Mouse (Mus musculus) neural tube, embryonic 12.5 days (tissue): ENCODE data around the gene Akap9. TPM values are rescaled to one million over a fixed set of nuclear protein-coding genes. Genes with fewer than 3 reads are reported as not detected.
"Not testable (repeated sequence)": the region's sequence is repeated elsewhere in the genome, so short reads cannot be mapped to it uniquely, and the experiment has no call there.

ENCODE experiments used
- ATAC-seq: fragments of 200-750 bp; cut with Nextera tagmentation; 2 replicates; pipeline ENCODE4 v1.8.0; 2017; ENCODE audit warnings: low read depth, mild to moderate bottlenecking, moderate TSS enrichment, moderate library complexity; ENCODE audit not compliant: low FRiP score
- H3K27ac ChIP-seq: fragments of 300-500 bp; sonication (generic); 2 replicates; pipeline ENCODE4 v1.5.1; 2016
- H3K27me3 ChIP-seq: fragments of 300-500 bp; sonication (generic); replicated peaks from 2 replicates; pipeline ENCODE4 v1.6.1; 2016; ENCODE audit warnings: mild to moderate bottlenecking
- H3K36me3 ChIP-seq: fragments of 300-500 bp; sonication (generic); 2 replicates; pipeline ENCODE4 v1.6.1; 2016; ENCODE audit warnings: mild to moderate bottlenecking
- H3K4me1 ChIP-seq: fragments of 300-500 bp; sonication (generic); 2 replicates; pipeline ENCODE4 v1.6.1; 2016
- H3K4me2 ChIP-seq: fragments of 300-500 bp; sonication (generic); replicated peaks from 2 replicates; pipeline ENCODE4 v1.6.1; 2016; ENCODE audit warnings: mild to moderate bottlenecking
- H3K4me3 ChIP-seq: fragments of 300-500 bp; sonication (generic); 2 replicates; pipeline ENCODE4 v1.5.1; 2016
- H3K9ac ChIP-seq: fragments of 300-500 bp; sonication (generic); 2 replicates; pipeline ENCODE4 v1.6.1; 2016; ENCODE audit warnings: mild to moderate bottlenecking
- H3K9me3 ChIP-seq: fragments of 300-500 bp; sonication (generic); 2 replicates; pipeline ENCODE4 v1.6.1; 2016; ENCODE audit warnings: mild to moderate bottlenecking
- WGBS: fragments of 180-500 bp; shearing (Covaris S2); methylation state at CpG from one replicate; pipeline ENCODE4 v1.1.7; 2016; 5-methylcytosine and 5-hydroxymethylcytosine counted together
- polyA plus RNA-seq: library from polyadenylated mRNA; unstranded; fragments of >200 nt; fragmentation: Nextera tagmentation; extraction: Ambion mirVana; gene quantifications from 2 replicates; pipeline ENCODE4 v1.2.1, GENCODE M21; 2016

Akap9 gene
- polyA plus RNA-seq, 1 experiment from 2014 or later: 280 TPM

DNA sequence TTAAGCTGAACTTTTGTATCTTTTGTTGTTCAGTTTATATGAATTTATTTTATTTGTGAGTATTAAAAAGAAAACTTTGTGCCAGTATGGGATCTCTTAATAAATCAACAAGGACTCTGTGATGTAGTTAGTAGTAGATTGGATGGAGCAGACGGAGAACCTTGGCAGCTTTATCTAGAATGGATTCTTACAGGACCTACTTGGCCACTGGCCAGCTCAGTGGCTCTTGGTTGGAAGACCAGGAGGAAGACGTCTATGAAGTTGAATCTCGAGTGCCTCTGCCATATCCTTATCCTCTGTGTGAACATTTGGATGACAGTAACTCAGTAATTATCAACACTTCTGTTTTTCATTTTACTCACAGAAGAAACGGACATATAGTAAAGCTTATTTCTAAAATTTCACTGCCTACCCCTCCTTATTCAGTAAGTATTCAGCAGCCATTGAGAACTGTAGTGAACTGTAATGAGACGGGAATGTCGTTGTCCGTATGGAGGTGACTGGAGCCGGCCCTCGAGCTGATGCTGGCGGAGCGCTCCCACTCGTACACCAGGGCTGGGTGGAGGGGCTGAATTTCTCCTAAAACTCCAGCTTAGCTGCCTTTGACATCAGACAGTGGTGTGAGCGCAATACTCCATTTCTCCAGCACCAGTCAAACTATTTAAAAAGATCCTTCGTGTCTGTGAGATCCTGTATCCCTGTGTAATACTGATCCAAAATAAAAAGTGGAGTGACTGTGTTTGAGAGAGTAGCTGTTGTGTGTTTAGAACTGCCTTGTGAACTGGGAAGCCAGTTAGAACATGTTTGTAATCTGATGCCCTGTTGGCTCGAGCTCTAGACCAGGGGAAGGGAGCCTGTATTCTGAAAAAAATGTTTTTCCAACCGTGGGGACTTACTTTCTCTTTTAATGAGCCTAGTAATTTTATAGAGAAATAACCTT, 96.2 kb downstream of the Akap9 start:
- Histone ChIP-seq H3K27ac (no peak overlapping the region), H3K4me1 (0 out of 2 replicates have a peak, but pooled peaks cover 3% of the 10 kb centered on the region), H3K4me2 (no peak overlapping the region), H3K9me3 (no peaks in the 10 kb centered on the region), H3K27me3 (no peaks in the 10 kb centered on the region), H3K36me3 (peaks cover 29% of the 10 kb centered on the region), H3K9ac (no peak overlapping the region), H3K4me3 (no peak overlapping the region)
- 75% methylated on average over 16 of the region's 16 CpGs for WGBS
- no peak for ATAC-seq

DNA sequence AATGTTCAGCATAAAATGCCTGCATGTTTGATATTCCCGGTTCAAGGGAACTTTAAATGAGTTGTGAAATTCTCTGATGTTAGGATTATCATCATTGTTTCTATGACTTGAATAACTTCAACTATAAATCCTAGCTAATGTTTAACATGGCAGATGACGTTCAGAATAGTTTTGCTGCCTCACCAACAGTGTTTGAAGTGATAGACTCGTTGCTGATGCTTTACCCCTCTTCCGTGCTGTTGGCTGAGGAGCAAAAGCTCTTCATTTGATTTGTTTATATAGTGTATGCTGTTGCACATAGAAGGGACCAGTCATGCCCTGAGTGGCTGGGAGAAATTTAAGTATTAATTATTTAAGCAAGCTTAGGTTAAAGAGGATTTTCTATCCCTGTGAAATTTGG, 96.9 kb downstream of the Akap9 start:
- 0 out of 2 replicates have a peak, but pooled peaks cover 3% of the 10 kb centered on the region for H3K4me1 ChIP-seq
- no peak overlapping the region for H3K4me2 ChIP-seq
- WGBS: 72% methylated on average over 4 of the region's 4 CpGs
- no peaks in the 10 kb centered on the region for H3K9me3 ChIP-seq
- H3K27ac ChIP-seq: no peak overlapping the region
- no peak overlapping the region for H3K9ac ChIP-seq
- no peaks in the 10 kb centered on the region for H3K27me3 ChIP-seq
- H3K36me3 ChIP-seq: peaks cover 25% of the 10 kb centered on the region
- no peak overlapping the region for H3K4me3 ChIP-seq
- no peak for ATAC-seq

DNA sequence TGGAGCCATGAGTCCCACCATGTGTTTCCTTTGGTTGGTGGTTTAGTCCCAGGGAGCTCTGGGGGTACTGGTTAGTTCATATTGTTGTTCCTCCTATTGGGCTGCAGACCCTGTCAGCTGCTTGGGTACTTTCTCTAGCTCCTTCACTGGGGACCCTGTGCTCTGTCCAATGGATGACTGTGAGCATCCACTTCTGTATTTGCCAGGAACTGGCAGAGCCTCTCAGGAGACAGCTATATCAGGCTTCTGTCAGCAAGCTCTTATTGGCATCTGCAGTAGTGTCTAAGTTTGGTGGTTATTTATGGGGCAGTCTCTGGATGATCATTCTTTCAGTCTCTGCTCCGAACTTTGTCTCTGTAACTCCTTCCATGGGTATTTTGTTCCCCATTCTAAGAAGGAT, 98.5 kb downstream of the Akap9 start:
- H3K4me2 ChIP-seq, ATAC-seq, H3K9ac ChIP-seq, H3K4me1 ChIP-seq, H3K27me3 ChIP-seq, H3K9me3 ChIP-seq, H3K4me3 ChIP-seq, H3K27ac ChIP-seq: not testable (repeated sequence)
- H3K36me3 ChIP-seq: peaks cover 21% of the 10 kb centered on the region; the same call in 1 of the 2 replicates
- 92% methylated on average over 1 of the region's 1 CpGs for WGBS

DNA sequence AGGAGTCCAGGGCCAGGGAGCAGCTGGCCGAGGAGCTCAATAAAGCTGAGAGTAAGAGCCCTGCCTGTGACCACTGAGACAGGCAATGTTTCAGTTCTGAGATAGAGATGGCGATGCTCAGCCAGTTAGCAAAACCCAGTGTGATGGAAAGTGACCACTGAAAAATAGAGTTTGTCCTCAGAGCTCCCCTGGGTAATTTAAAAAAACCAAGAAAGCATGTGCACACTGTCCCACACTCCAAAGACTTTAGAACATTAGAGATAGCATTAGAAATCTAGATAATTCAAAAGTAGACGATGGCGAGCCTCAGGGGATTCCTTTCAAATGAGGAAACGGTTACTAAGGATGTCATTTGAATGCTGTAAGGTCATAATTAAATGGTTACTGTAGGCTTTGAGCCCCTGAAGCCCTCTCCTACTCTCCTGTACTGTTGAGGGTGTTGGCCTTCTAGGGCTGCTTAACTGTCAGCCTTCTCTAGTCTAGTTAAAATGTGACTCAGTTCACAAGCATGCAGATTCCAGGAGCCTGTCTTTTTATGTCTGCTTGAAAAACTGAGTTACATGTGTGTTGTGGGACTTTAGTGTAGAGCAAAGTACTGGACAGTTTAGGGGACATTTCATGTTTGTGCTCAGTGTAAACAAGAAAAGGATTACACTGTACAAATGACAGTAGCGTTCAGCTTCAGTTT, 100.8 kb downstream of the Akap9 start:
- Histone ChIP-seq H3K9me3 (no peaks in the 10 kb centered on the region), H3K36me3 (peaks cover 28% of the 10 kb centered on the region), H3K27ac (no peak overlapping the region), H3K27me3 (no peaks in the 10 kb centered on the region), H3K9ac (no peak overlapping the region), H3K4me2 (no peak overlapping the region), H3K4me1 (no peaks in the 10 kb centered on the region), H3K4me3 (no peak overlapping the region)
- WGBS: 88% methylated on average over 6 of the region's 6 CpGs
- ATAC-seq: no peak

DNA sequence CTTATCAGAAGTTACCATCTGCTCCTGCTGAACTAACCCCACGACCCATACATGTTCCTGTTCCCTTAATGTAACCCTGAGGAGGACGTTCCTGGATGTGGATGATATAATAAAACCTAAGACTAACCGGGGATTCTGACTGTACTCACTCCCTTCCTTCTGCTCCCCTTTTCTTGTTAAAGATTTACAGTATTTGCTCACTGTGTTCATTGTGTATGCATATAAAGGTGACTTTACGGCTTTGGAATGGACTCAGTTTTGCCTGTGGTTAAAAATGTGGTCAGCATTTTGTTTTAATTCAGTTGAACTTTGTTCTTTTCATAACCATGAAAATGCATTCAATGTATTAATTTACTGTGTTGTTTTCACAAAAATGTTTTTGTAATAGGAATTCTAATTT, 104.0 kb downstream of the Akap9 start:
- Histone ChIP-seq H3K4me3 (no peak overlapping the region), H3K4me1 (no peaks in the 10 kb centered on the region), H3K9me3 (no peaks in the 10 kb centered on the region), H3K36me3 (peaks cover 47% of the 10 kb centered on the region), H3K27ac (no peak overlapping the region), H3K9ac (no peak overlapping the region), H3K27me3 (no peaks in the 10 kb centered on the region), H3K4me2 (no peak overlapping the region)
- 88% methylated on average over 4 of the region's 4 CpGs for WGBS
- ATAC-seq: no peak

GRCm38 (mm10) chr5:4036686-4037085, 108.8 kb downstream of the Akap9 start:
- Histone ChIP-seq H3K4me3 (no peak overlapping the region), H3K36me3 (peaks cover 59% of the 10 kb centered on the region), H3K27ac (no peak overlapping the region), H3K4me1 (no peaks in the 10 kb centered on the region), H3K9ac (no peak overlapping the region), H3K4me2 (no peak overlapping the region), H3K9me3 (no peaks in the 10 kb centered on the region), H3K27me3 (no peaks in the 10 kb centered on the region)
- WGBS: 97% methylated on average over 9 of the region's 9 CpGs
- ATAC-seq: no peak

GRCm38 (mm10) chr5:4039351-4039750, 111.5 kb downstream of the Akap9 start:
- ATAC-seq: no peak
- Histone ChIP-seq H3K4me1 (no peaks in the 10 kb centered on the region), H3K27me3 (no peaks in the 10 kb centered on the region), H3K9ac (no peak overlapping the region), H3K4me3 (no peak overlapping the region), H3K27ac (no peak overlapping the region), H3K4me2 (no peak overlapping the region), H3K9me3 (no peaks in the 10 kb centered on the region), H3K36me3 (peaks cover 62% of the 10 kb centered on the region)
- 89% methylated on average over 8 of the region's 8 CpGs for WGBS

- Histone ChIP-seq H3K4me3 (no peak overlapping the region), H3K4me1 (no peaks in the 10 kb centered on the region), H3K9ac (no peak overlapping the region), H3K4me2 (no peak overlapping the region), H3K36me3 (peaks cover 61% of the 10 kb centered on the region), H3K9me3 (no peaks in the 10 kb centered on the region), H3K27ac (no peak overlapping the region), H3K27me3 (no peaks in the 10 kb centered on the region)
- no peak for ATAC-seq
- WGBS: 91% methylated on average over 6 of the region's 6 CpGs
Observed at GRCm38 (mm10) chr5:4040372-4040771, 112.5 kb downstream of the Akap9 start.

GRCm38 (mm10) chr5:4040922-4041321, 113.1 kb downstream of the Akap9 start:
- Histone ChIP-seq H3K4me2 (no peak overlapping the region), H3K4me1 (no peaks in the 10 kb centered on the region), H3K36me3 (peaks cover 61% of the 10 kb centered on the region), H3K9me3 (no peaks in the 10 kb centered on the region), H3K27ac (no peak overlapping the region), H3K27me3 (no peaks in the 10 kb centered on the region), H3K9ac (no peak overlapping the region), H3K4me3 (no peak overlapping the region)
- no peak for ATAC-seq
- WGBS: 94% methylated on average over 2 of the region's 2 CpGs

- no peaks in the 10 kb centered on the region for H3K4me1 ChIP-seq
- no peaks in the 10 kb centered on the region for H3K27me3 ChIP-seq
- no peak overlapping the region for H3K4me3 ChIP-seq
- H3K4me2 ChIP-seq: no peak overlapping the region
- H3K36me3 ChIP-seq: peaks cover 81% of the 10 kb centered on the region
- 95% methylated on average over 8 of the region's 8 CpGs for WGBS
- no peaks in the 10 kb centered on the region for H3K9me3 ChIP-seq
- H3K9ac ChIP-seq: no peak overlapping the region
- ATAC-seq: no peak
- H3K27ac ChIP-seq: no peak overlapping the region
Observed at GRCm38 (mm10) chr5:4060313-4060712, 132.5 kb downstream of the Akap9 start.

DNA sequence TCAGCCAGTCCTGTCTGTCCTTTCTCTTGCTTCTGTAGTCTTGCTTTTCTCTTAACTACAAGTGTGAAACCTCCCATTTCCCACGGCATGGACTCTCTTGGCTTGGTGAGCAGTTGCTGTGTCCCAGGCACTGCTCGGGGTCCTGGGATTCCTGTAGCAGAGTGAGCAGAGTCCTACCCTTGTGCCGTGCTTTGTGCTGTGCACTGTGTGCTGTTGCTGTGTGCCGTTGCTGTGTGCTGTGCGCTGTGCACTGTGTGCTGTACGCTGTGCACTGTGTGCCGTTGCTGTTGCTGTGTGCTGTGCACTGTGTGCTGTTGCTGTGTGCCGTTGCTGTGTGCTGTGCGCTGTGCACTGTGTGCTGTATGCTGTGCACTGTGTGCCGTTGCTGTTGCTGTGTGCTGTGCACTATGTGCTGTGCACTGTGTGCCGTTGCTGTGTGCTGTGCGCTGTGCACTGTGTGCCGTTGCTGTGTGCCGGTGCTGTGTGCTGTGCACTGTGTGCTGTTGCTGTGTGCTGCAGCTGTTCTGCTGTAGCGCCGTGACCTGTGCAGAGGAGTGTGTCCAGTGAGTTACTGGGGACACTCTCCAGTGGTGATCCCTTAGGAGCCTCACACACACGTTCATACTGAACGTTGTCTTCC, 138.7 kb downstream of the Akap9 start:
- 92% methylated on average over 18 of the region's 18 CpGs for WGBS
- H3K9ac ChIP-seq: no peak overlapping the region
- no peak; the same call in 1 of the 2 replicates for ATAC-seq
- no peak overlapping the region for H3K4me2 ChIP-seq
- H3K4me1 ChIP-seq: no peaks in the 10 kb centered on the region
- no peak overlapping the region for H3K27ac ChIP-seq
- no peaks in the 10 kb centered on the region for H3K9me3 ChIP-seq
- H3K27me3 ChIP-seq: no peaks in the 10 kb centered on the region
- H3K4me3 ChIP-seq: no peak overlapping the region
- H3K36me3 ChIP-seq: peaks cover 89% of the 10 kb centered on the region

DNA sequence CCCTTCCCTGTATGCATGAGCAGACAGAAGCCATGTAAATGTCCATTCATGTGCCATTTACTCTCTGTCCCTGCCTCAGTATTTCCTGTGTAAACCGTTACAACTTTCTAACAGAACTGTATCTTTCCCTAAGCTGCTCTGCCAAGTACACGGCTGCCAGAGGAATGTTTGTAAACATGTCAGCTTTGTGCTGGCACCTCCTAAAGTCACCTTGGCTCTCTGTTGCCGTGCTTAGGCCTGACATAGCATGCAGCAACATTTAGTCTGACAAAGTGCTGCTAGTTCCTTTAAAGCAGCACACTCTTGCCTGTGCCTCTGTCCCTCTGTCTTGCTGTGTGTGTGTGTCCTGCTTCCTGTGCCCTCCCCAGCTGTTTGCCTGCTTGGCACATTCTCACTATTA, 139.3 kb downstream of the Akap9 start:
- ATAC-seq: no peak
- Histone ChIP-seq H3K36me3 (peaks cover 89% of the 10 kb centered on the region), H3K27me3 (no peaks in the 10 kb centered on the region)

More for the DNA sequence above, 139.3 kb downstream of the Akap9 start:
- Histone ChIP-seq H3K9ac (no peak overlapping the region), H3K4me3 (no peak overlapping the region), H3K4me2 (no peak overlapping the region), H3K9me3 (no peaks in the 10 kb centered on the region), H3K27ac (no peak overlapping the region), H3K4me1 (no peaks in the 10 kb centered on the region)
- 92% methylated on average over 3 of the region's 3 CpGs for WGBS
